Mouse (Mus musculus) spleen, adult 2 months (tissue): ENCODE results near the gene Esr1. TPM values are rescaled to one million over a fixed set of nuclear protein-coding genes. Genes with fewer than 3 reads are reported as not detected.
"Not testable (repeated sequence)": the region's sequence is repeated elsewhere in the genome, so short reads cannot be mapped to it uniquely, and the experiment has no call there.

Source experiments
- DNase-seq, 2 experiments: peaks; one replicate each; pipeline versions ENCODE4 v3.0.0 to v3.0.0-alpha.2; 2012 to 2021; ENCODE audit warnings: low spot score in 2 of 2, low read depth in 1 of 2
- H3K27ac ChIP-seq: fragments of 200-500 bp; 2 replicates; pipeline ENCODE4 v1.5.1; 2012; ENCODE audit warnings: low read length, inconsistent platforms; ENCODE audit not compliant: insufficient read depth
- H3K27me3 ChIP-seq: fragments of 200-500 bp; 2 replicates; pipeline ENCODE4 v1.6.1; 2012; ENCODE audit warnings: mild to moderate bottlenecking, moderate library complexity, low read length, inconsistent platforms; ENCODE audit not compliant: control insufficient read depth, insufficient read depth
- H3K36me3 ChIP-seq: fragments of 200-500 bp; 2 replicates; pipeline ENCODE4 v1.6.1; 2012; ENCODE audit warnings: mild to moderate bottlenecking, low read length, inconsistent platforms; ENCODE audit not compliant: control insufficient read depth, insufficient read depth
- H3K4me1 ChIP-seq: fragments of 200-500 bp; 2 replicates; pipeline ENCODE4 v1.6.1; 2011; ENCODE audit warnings: inconsistent platforms; ENCODE audit not compliant: control insufficient read depth, insufficient read depth, insufficient read length
- H3K4me3 ChIP-seq: fragments of 200-500 bp; 2 replicates; pipeline ENCODE4 v1.5.1; 2011; ENCODE audit warnings: mild to moderate bottlenecking, inconsistent platforms; ENCODE audit not compliant: insufficient read depth, insufficient read length; ENCODE audit errors: extremely low read depth
- CTCF ChIP-seq: fragments of 200-500 bp; IDR thresholded peaks from 2 replicates; pipeline ENCODE4 v1.5.1; 2011; ENCODE audit warnings: mild to moderate bottlenecking, inconsistent platforms; ENCODE audit not compliant: insufficient read depth, insufficient read length, insufficient replicate concordance; ENCODE audit errors: extremely low read depth
- POLR2A ChIP-seq: fragments of 200-500 bp; IDR thresholded peaks from 2 replicates; pipeline ENCODE4 v1.6.1; 2011; ENCODE audit warnings: low read depth, low read length, inconsistent platforms
- WGBS: fragments of 180-500 bp; shearing (Covaris S2); methylation state at CpG from one replicate; pipeline ENCODE4 v1.1.7; 2018; 5-methylcytosine and 5-hydroxymethylcytosine counted together
- polyA plus RNA-seq: library from polyadenylated mRNA; depleted of rRNA; stranded (reverse); fragments of >200 nt; gene quantifications from 2 replicates; pipeline ENCODE4 v1.2.3, GENCODE M21; 2012

The Esr1 gene
- polyA plus RNA-seq, 1 experiment = 1.9 TPM

GRCm38 (mm10) chr10:4665380-4665779, 54.0 kb downstream of the Esr1 start:
- no peak for DNase-seq
- no peaks in the 10 kb centered on the region for H3K4me1 ChIP-seq
- H3K27ac ChIP-seq = no peak overlapping the region
- no peaks in the 10 kb centered on the region for H3K27me3 ChIP-seq
- no peaks in the 10 kb centered on the region for H3K36me3 ChIP-seq
- WGBS = 87% methylated on average over 5 of the region's 5 CpGs
- H3K4me3 ChIP-seq = no peak overlapping the region
- TF ChIP-seq POLR2A (no peak), CTCF (no peak)

- no peaks in the 10 kb centered on the region; the same call in 1 of the 2 replicates for H3K4me1 ChIP-seq
- H3K4me3 ChIP-seq = no peak overlapping the region
- TF ChIP-seq CTCF (no peak), POLR2A (no peak)
- no peaks in the 10 kb centered on the region for H3K36me3 ChIP-seq
- no peaks in the 10 kb centered on the region for H3K27me3 ChIP-seq
- WGBS = 95% methylated on average over 2 of the region's 2 CpGs
- no peak overlapping the region for H3K27ac ChIP-seq
- DNase-seq = no peak
These were observed 55.6 kb downstream of the Esr1 start for GRCm38 (mm10) chr10:4667006-4667405.

- TF ChIP-seq CTCF = no peak
- no peak for TF ChIP-seq POLR2A
- H3K4me1 ChIP-seq = no peaks in the 10 kb centered on the region; the same call in 1 of the 2 replicates
- no peaks in the 10 kb centered on the region for H3K36me3 ChIP-seq
- no peak overlapping the region for H3K27ac ChIP-seq
- no peak overlapping the region for H3K4me3 ChIP-seq
- no peak for DNase-seq
- H3K27me3 ChIP-seq = no peaks in the 10 kb centered on the region
- WGBS = 86% methylated on average over 2 of the region's 2 CpGs
These were observed 58.7 kb downstream of the Esr1 start for GRCm38 (mm10) chr10:4670053-4670452.

- no peaks in the 10 kb centered on the region for H3K27me3 ChIP-seq
- no peak for DNase-seq
- no peaks in the 10 kb centered on the region for H3K36me3 ChIP-seq
- no peak overlapping the region for H3K27ac ChIP-seq
- no peaks in the 10 kb centered on the region; the same call in 1 of the 2 replicates for H3K4me1 ChIP-seq
- H3K4me3 ChIP-seq = no peak overlapping the region
- WGBS = 84% methylated on average over 3 of the region's 3 CpGs
- TF ChIP-seq CTCF = no peak
- TF ChIP-seq POLR2A = no peak
These were observed 60.5 kb downstream of the Esr1 start for GRCm38 (mm10) chr10:4671876-4672275.

GRCm38 (mm10) chr10:4673311-4673816, 62.0 kb downstream of the Esr1 start:
- Histone ChIP-seq H3K4me1 (no peaks in the 10 kb centered on the region; the same call in 1 of the 2 replicates), H3K4me3 (no peak overlapping the region), H3K27ac (no peak overlapping the region), H3K36me3 (no peaks in the 10 kb centered on the region), H3K27me3 (no peaks in the 10 kb centered on the region)
- WGBS = 87% methylated on average over 4 of the region's 4 CpGs
- TF ChIP-seq POLR2A (no peak), CTCF (no peak)
- DNase-seq = no peak

- peak in 1 of 2 experiments; percentile 18 for DNase-seq
- H3K4me3 ChIP-seq, H3K27me3 ChIP-seq, H3K4me1 ChIP-seq, H3K36me3 ChIP-seq, H3K27ac ChIP-seq: not testable (repeated sequence)
- WGBS = 30% methylated on average over 14 of the region's 14 CpGs
These were observed 63.7 kb downstream of the Esr1 start for GRCm38 (mm10) chr10:4674983-4675592.

GRCm38 (mm10) chr10:4683106-4683505, 71.7 kb downstream of the Esr1 start:
- no peaks in the 10 kb centered on the region for H3K4me1 ChIP-seq
- H3K4me3 ChIP-seq = no peak overlapping the region
- H3K36me3 ChIP-seq = no peaks in the 10 kb centered on the region
- TF ChIP-seq POLR2A = no peak
- no peak for TF ChIP-seq CTCF
- DNase-seq = no peak
- WGBS = 83% methylated on average over 5 of the region's 5 CpGs
- no peaks in the 10 kb centered on the region for H3K27me3 ChIP-seq
- H3K27ac ChIP-seq = no peak overlapping the region
